In the genomic region with DNA sequence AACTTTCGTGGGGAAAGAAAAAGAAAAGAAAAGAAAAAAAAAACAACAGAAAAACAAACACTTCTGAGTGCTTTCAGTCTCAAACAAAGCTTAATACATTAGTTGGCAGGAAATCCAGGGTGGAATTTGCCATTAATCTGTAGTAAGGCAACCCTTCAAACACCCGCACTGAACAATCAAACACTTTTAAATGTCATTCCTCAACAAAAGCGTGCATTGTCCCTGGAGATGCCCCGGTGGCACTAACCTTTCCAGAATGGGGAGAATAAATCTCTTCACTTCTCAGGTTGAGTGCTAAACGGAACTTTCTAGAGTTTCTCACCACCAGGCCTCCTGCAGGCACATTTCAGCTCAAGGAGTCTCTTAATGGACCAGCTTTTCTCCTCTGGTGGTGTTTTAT, we compare ENCODE assay signal across 27 mouse cellular contexts. TPM values are rescaled to one million over a fixed set of nuclear protein-coding genes. Genes with fewer than 3 reads are reported as not detected.
A peak's percentile ranks its signal among the peaks of the same experiment; 100 is the strongest.
DNase-seq lines count a peak whose midpoint lies in the region; ATAC-seq and TF ChIP-seq lines count a peak whose summit lies in the region.
"Had no signal": no experiment of that assay in that cellular context is flagged by ENCODE, and none has a peak within 500 bp of the region (broad histone marks: within the 10 kb centered on the region; RNA-seq: fewer than 3 reads in every experiment).

No protein-coding gene starts in this region.

- no peaks in the 10 kb centered on the region for H3K9me3 ChIP-seq in neural tube, embryonic 11.5 days (ENCODE audit: control insufficient read depth, low read length)
- no peaks in the 10 kb centered on the region for H3K9me3 ChIP-seq in neural tube, embryonic 15.5 days (replicated peaks)
- H3K9me3 ChIP-seq: heart, embryonic 12.5 days; limb, embryonic 12.5 days; liver, embryonic 15.5 days; midbrain, embryonic 10.5 days; midbrain, embryonic 15.5 days; neural tube, embryonic 12.5 days had no signal

- no peaks in the 10 kb centered on the region for H3K27me3 ChIP-seq in neural tube, embryonic 11.5 days (ENCODE audit: control insufficient read depth, insufficient read depth, low read length)
- no peaks in the 10 kb centered on the region for H3K27me3 ChIP-seq in neural tube, embryonic 15.5 days (replicated peaks)
- H3K27me3 ChIP-seq: heart, embryonic 12.5 days; limb, embryonic 12.5 days; liver, embryonic 15.5 days; midbrain, embryonic 15.5 days; neural tube, embryonic 12.5 days had no signal

- H3K36me3 ChIP-seq in neural tube, embryonic 11.5 days (ENCODE audit: control insufficient read depth, insufficient read depth, low read length), result no peaks in the 10 kb centered on the region
- H3K36me3 ChIP-seq in neural tube, embryonic 15.5 days, result no peaks in the 10 kb centered on the region
- H3K36me3 ChIP-seq: heart, embryonic 12.5 days; limb, embryonic 12.5 days; liver, embryonic 15.5 days; midbrain, embryonic 10.5 days; midbrain, embryonic 15.5 days; neural tube, embryonic 12.5 days had no signal

- 31% methylated on average over 5 of the region's 5 CpGs for WGBS in lung, adult 2 months
- 27% methylated on average over 5 of the region's 5 CpGs for WGBS in neural tube, embryonic 11.5 days
- 15% methylated on average over 5 of the region's 5 CpGs for WGBS in neural tube, embryonic 15.5 days

- TF ChIP-seq CTCF in lung, adult 2 months (IDR thresholded peaks at IDR 0.05; ENCODE audit: insufficient read depth, low read length), result no peak

- no peak overlapping the region for H3K4me3 ChIP-seq in lung, adult 2 months (replicated peaks; ENCODE audit: extremely low read depth, low read depth, low read length)
- no peak overlapping the region for H3K4me3 ChIP-seq in neural tube, embryonic 11.5 days (ENCODE audit: low read depth, low read length)
- H3K4me3 ChIP-seq in neural tube, embryonic 15.5 days (replicated peaks), result no peak overlapping the region
- H3K4me3 ChIP-seq: gastrocnemius, adult 2 months; heart, adult 2 months; heart, embryonic 12.5 days; limb, embryonic 12.5 days; liver, embryonic 15.5 days; midbrain, embryonic 10.5 days; midbrain, embryonic 15.5 days; neural tube, embryonic 12.5 days had no signal

- H3K27ac ChIP-seq in neural tube, embryonic 11.5 days (ENCODE audit: low read depth, low read length), result no peak overlapping the region
- H3K27ac ChIP-seq in neural tube, embryonic 15.5 days (replicated peaks), result no peak overlapping the region
- H3K27ac ChIP-seq: gastrocnemius, adult 2 months; heart, adult 2 months; hindbrain, embryonic 14.5 days; limb, embryonic 12.5 days; liver, embryonic 15.5 days; midbrain, embryonic 15.5 days; neural tube, embryonic 12.5 days had no signal

- no peak overlapping the region for H3K4me2 ChIP-seq in neural tube, embryonic 11.5 days (ENCODE audit: low read depth)
- H3K4me2 ChIP-seq in neural tube, embryonic 15.5 days, result no peak overlapping the region
- H3K4me2 ChIP-seq: heart, embryonic 12.5 days; hindbrain, embryonic 14.5 days; limb, embryonic 12.5 days; liver, embryonic 15.5 days; midbrain, embryonic 15.5 days; neural tube, embryonic 12.5 days had no signal

- peak; percentile 12 for DNase-seq in lung, adult 2 months
- DNase-seq in lung, adult 18-20 months, result no peak
- DNase-seq in neural tube, embryonic 11.5 days (ENCODE audit: low spot score), result peak; percentile 21
- peak; percentile 10 for DNase-seq in embryo, embryonic 9.5 days (ENCODE audit: extremely low spot score)
- DNase-seq in cerebellum, adult 9-11 months, result no peak
- no peak for DNase-seq in frontal cortex, postnatal 36 days (ENCODE audit: low spot score in 2 of 2)
- DNase-seq: adrenal gland, adult 2 months; adrenal gland, postnatal 36 days; B cell, adult 2 months; cerebellum, adult 2 months; cerebellum, postnatal 25 days; gastrocnemius, adult 2 months; gastrocnemius, postnatal 36 days; heart, adult 2 months; kidney, postnatal 14 days; right cerebral cortex, postnatal 4 days; thymus, postnatal 14 days had no signal

- no peak for ATAC-seq in neural tube, embryonic 11.5 days (ENCODE audit: insufficient read depth, low FRiP score, low TSS enrichment)
- no peak for ATAC-seq in neural tube, embryonic 15.5 days (ENCODE audit: low FRiP score)
- ATAC-seq: forebrain, embryonic 14.5 days; intestine, postnatal 0 days; midbrain, embryonic 15.5 days had no signal

- TF ChIP-seq POLR2A in lung, adult 2 months (IDR thresholded peaks at IDR 0.05; ENCODE audit: borderline replicate concordance, extremely low read depth, low read depth, low read length), result no peak

- H3K4me1 ChIP-seq in lung, adult 2 months (ENCODE audit: control insufficient read depth, insufficient read depth, low read length), result peaks cover 4% of the 10 kb centered on the region
- no peaks in the 10 kb centered on the region for H3K4me1 ChIP-seq in neural tube, embryonic 11.5 days (ENCODE audit: control insufficient read depth, insufficient read depth, low read length)
- H3K4me1 ChIP-seq in neural tube, embryonic 15.5 days, result no peaks in the 10 kb centered on the region
- H3K4me1 ChIP-seq: midbrain, embryonic 15.5 days had no signal

- H3K9ac ChIP-seq in neural tube, embryonic 11.5 days (ENCODE audit: low read length), result no peak overlapping the region
- H3K9ac ChIP-seq in neural tube, embryonic 15.5 days (replicated peaks), result no peak overlapping the region
- H3K9ac ChIP-seq: heart, embryonic 12.5 days; hindbrain, embryonic 14.5 days; limb, embryonic 12.5 days; liver, embryonic 15.5 days; midbrain, embryonic 15.5 days; neural tube, embryonic 12.5 days had no signal

RNA-seq across cellular contexts. Expression of a gene that starts 29.6 kb away (rescaled TPM):
- 1.7 and 2.2 TPM in 2 replicates for polyA plus RNA-seq in lung, adult 2 months (2012; rRNA removed)
- polyA plus RNA-seq in neural tube, embryonic 11.5 days (2014; fragmentation: Nextera tagmentation; extraction: Ambion mirVana), result 1.3 and 1.9 TPM in 2 replicates
- 3.1 and 3.6 TPM in 2 replicates for polyA plus RNA-seq in neural tube, embryonic 15.5 days (2015; fragmentation: Nextera tagmentation; extraction: Ambion mirVana)

Comparison
In these comparisons a context has a peak if more than half of its experiments do, and no peak if none do; other contexts are left out.
1. DNase-seq: peak in lung, adult 2 months (single experiment), neural tube, embryonic 11.5 days (single experiment) and embryo, embryonic 9.5 days (single experiment); none in lung, adult 18-20 months (0 of 2), cerebellum, adult 9-11 months (single experiment) and frontal cortex, postnatal 36 days (0 of 2).